Mouse (Mus musculus): ENCODE data around the gene Mrps11. TPM values are rescaled to one million over a fixed set of nuclear protein-coding genes. Genes with fewer than 3 reads are reported as not detected.

The Mrps11 gene
- polyA plus RNA-seq, 1 experiment from 2014 or later: 92.4 TPM

DNA sequence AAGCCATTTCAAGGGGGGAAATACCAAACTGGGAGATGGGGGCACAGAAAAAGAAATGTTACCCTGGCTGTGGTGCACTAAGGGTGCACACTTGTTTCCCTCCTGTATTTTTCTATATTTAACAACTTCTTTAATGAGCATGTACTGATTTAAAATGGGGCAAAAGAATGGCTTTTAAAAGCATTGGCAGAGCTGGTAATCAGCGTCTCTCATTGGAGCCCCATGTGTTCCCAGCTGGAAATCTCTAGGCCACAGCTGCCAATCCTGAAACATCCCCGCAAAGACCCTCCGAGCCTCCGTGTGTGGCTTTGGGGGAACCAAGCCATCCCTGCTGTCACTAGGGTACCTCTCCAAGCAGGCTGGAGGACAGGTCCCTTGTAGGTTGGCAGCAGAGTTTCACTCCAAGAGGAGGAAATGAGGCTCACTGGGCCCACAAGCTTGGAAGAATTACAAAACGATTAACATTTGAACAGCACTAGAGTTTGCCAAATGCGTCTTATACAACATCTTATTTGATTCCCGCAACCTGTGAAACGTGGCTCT lies 28.4 kb upstream of the Mrps11 start:
- no peaks in the 10 kb centered on the region for H3K36me3 ChIP-seq (ENCODE audit: control insufficient read depth, insufficient read depth, low read length)
- DNase-seq (ENCODE audit: low spot score): no peak
- no peaks in the 10 kb centered on the region for H3K4me1 ChIP-seq (replicated peaks; ENCODE audit: control insufficient read depth, insufficient read depth, low read length)
- 64% methylated on average over 8 of the region's 8 CpGs for WGBS
- ATAC-seq (replicated peaks; ENCODE audit: low FRiP score): no peak
- no peak overlapping the region for H3K27ac ChIP-seq (ENCODE audit: low read depth, low read length)
- H3K4me3 ChIP-seq (ENCODE audit: low read depth, low read length): no peak overlapping the region
- no peak overlapping the region for H3K4me2 ChIP-seq
- H3K9ac ChIP-seq (ENCODE audit: low read depth, low read length): no peak overlapping the region
- no peaks in the 10 kb centered on the region for H3K27me3 ChIP-seq (replicated peaks; ENCODE audit: control insufficient read depth, insufficient read depth, low read length)
- no peaks in the 10 kb centered on the region for H3K9me3 ChIP-seq (ENCODE audit: control insufficient read depth, low read length)

DNA sequence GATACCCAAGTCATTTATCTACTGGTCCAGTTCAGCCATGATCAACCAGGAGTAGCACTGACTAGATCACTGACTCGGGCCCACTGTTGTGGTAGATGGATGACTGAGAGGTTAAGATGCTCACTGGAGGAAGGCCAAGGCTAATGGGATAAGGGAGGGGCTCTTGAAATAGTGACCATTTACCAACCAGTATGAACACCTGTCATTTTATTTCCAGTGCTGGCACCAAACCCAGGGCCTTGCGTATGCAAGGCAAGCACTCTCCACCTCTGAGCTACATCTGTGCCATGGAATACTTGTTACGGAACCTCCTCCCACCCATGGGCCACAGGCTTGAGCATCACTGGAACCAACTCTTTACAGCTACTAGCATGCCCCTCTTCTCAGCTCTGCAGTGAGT lies 19.1 kb upstream of the Mrps11 start:
- DNase-seq (ENCODE audit: low spot score): no peak
- no peak for ATAC-seq (replicated peaks; ENCODE audit: low FRiP score)
- 83% methylated on average over 3 of the region's 3 CpGs for whole genome bisulfite sequencing
- no peaks in the 10 kb centered on the region for H3K4me1 ChIP-seq (replicated peaks; ENCODE audit: control insufficient read depth, insufficient read depth, low read length)
- no peaks in the 10 kb centered on the region for H3K27me3 ChIP-seq (replicated peaks; ENCODE audit: control insufficient read depth, insufficient read depth, low read length)
- H3K4me3 ChIP-seq (ENCODE audit: low read depth, low read length): no peak overlapping the region
- H3K4me2 ChIP-seq: no peak overlapping the region
- no peaks in the 10 kb centered on the region for H3K9me3 ChIP-seq (ENCODE audit: control insufficient read depth, low read length)
- no peak overlapping the region for H3K9ac ChIP-seq (ENCODE audit: low read depth, low read length)
- no peak overlapping the region for H3K27ac ChIP-seq (ENCODE audit: low read depth, low read length)
- no peaks in the 10 kb centered on the region for H3K36me3 ChIP-seq (ENCODE audit: control insufficient read depth, insufficient read depth, low read length)

DNA sequence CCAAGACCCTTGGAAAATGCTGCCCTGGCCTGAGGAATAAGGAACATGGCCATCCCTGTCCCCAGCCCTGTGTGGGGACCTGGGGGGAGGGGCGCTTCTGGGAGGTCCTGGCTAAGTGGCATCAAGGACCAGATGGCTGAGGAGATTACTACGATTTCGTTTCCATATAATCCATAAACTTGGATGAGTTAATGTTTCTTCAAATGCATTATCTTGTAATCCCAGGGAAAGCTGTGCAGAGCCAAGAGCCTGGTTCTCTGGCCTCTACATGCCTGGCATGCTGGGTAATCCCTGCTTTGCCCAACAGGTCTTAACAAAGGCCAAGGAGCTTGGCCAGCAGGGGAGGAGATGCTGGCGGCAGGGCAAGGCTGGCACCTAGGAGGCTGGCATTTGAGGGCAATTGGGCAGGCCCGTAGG lies 17.7 kb upstream of the Mrps11 start:
- no peaks in the 10 kb centered on the region for H3K27me3 ChIP-seq (replicated peaks; ENCODE audit: control insufficient read depth, insufficient read depth, low read length)
- DNase-seq (ENCODE audit: low spot score): no peak
- no peaks in the 10 kb centered on the region for H3K36me3 ChIP-seq (ENCODE audit: control insufficient read depth, insufficient read depth, low read length)
- WGBS: 68% methylated on average over 5 of the region's 5 CpGs
- no peaks in the 10 kb centered on the region for H3K4me1 ChIP-seq (replicated peaks; ENCODE audit: control insufficient read depth, insufficient read depth, low read length)
- no peak overlapping the region for H3K27ac ChIP-seq (ENCODE audit: low read depth, low read length)
- H3K9me3 ChIP-seq (ENCODE audit: control insufficient read depth, low read length): no peaks in the 10 kb centered on the region
- no peak overlapping the region for H3K4me2 ChIP-seq
- H3K4me3 ChIP-seq (ENCODE audit: low read depth, low read length): no peak overlapping the region
- ATAC-seq (replicated peaks; ENCODE audit: low FRiP score): no peak
- H3K9ac ChIP-seq (ENCODE audit: low read depth, low read length): no peak overlapping the region

DNA sequence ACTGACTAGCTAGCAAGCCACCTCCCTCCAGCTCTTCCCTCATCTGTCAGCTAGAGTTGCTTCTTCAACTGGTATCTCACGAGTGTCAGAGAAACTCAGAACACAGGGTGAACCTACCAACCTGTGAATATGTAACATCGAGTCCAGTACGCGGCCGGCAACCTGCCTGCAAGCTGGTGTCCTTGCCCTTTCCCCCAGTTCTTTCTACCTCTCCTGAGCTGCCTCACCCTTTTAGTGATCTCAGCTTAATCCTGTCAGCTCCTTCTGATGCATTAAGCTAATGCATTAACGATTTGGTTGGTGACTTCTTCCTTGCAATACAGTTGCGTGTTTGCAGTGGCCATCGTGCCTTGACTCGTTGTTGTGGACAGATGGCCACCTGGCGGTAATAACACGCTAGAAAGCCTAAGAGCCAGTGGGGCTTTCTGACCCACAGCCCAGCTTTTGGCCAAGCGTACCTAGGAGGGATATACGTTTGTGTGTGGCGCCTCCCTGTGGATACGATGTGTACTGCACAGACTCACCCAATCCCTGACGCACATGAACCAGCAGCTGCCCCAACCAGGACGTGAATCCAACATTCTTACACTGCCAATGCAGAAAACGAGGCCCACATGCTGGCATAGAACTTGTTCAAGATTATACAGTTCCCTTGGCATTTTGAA lies 16.8 kb upstream of the Mrps11 start:
- no peak overlapping the region for H3K27ac ChIP-seq (ENCODE audit: low read depth, low read length)
- H3K9me3 ChIP-seq (ENCODE audit: control insufficient read depth, low read length): no peaks in the 10 kb centered on the region
- 24% methylated on average over 18 of the region's 18 CpGs for WGBS
- no peak overlapping the region for H3K9ac ChIP-seq (ENCODE audit: low read depth, low read length)
- H3K4me1 ChIP-seq (replicated peaks; ENCODE audit: control insufficient read depth, insufficient read depth, low read length): no peaks in the 10 kb centered on the region
- no peak overlapping the region for H3K4me2 ChIP-seq
- DNase-seq (ENCODE audit: low spot score) (peak; percentile 61), ATAC-seq (replicated peaks; ENCODE audit: low FRiP score) (peak; percentile 62)
- no peaks in the 10 kb centered on the region for H3K27me3 ChIP-seq (replicated peaks; ENCODE audit: control insufficient read depth, insufficient read depth, low read length)
- H3K36me3 ChIP-seq (ENCODE audit: control insufficient read depth, insufficient read depth, low read length): no peaks in the 10 kb centered on the region
- no peak overlapping the region for H3K4me3 ChIP-seq (ENCODE audit: low read depth, low read length)

DNA sequence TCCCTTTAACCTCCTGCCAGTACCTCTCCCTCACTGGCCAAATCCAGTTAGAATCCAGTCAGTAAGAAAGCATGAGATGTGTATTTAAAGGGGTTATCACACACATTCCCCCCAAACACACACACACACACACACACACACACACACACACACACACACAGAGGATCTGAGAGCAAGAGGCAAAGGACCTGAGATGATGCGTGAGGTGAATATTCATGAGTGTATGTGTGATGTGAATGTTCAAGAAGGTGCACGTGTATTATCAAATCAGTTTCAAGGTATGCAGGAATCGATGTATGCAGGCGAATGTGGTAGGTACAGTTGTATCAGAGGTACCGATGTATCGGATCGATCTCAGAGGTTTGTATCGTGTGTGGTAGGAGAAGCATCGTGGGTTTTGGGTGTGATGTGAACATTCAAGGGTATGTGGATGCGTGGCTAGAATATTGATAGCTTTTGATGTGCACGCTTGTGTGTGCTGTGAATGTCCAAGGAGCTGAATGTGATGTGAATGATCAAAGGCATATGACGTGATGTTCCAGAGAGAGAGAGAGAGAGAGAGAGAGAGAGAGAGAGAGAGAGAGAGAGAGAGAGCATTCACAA lies 14.9 kb upstream of the Mrps11 start:
- Histone ChIP-seq H3K36me3 (ENCODE audit: control insufficient read depth, insufficient read depth, low read length) (peaks cover 2% of the 10 kb centered on the region; the same call in 1 of the 2 replicates), H3K27ac (ENCODE audit: low read depth, low read length) (no peak overlapping the region), H3K9ac (ENCODE audit: low read depth, low read length) (no peak overlapping the region), H3K4me3 (ENCODE audit: low read depth, low read length) (no peak overlapping the region), H3K27me3 (replicated peaks; ENCODE audit: control insufficient read depth, insufficient read depth, low read length) (no peaks in the 10 kb centered on the region), H3K9me3 (ENCODE audit: control insufficient read depth, low read length) (no peaks in the 10 kb centered on the region), H3K4me2 (no peak overlapping the region), H3K4me1 (replicated peaks; ENCODE audit: control insufficient read depth, insufficient read depth, low read length) (no peaks in the 10 kb centered on the region)
- WGBS: 82% methylated on average over 12 of the region's 12 CpGs
- no peak for DNase-seq (ENCODE audit: low spot score)
- ATAC-seq (replicated peaks; ENCODE audit: low FRiP score): no peak

DNA sequence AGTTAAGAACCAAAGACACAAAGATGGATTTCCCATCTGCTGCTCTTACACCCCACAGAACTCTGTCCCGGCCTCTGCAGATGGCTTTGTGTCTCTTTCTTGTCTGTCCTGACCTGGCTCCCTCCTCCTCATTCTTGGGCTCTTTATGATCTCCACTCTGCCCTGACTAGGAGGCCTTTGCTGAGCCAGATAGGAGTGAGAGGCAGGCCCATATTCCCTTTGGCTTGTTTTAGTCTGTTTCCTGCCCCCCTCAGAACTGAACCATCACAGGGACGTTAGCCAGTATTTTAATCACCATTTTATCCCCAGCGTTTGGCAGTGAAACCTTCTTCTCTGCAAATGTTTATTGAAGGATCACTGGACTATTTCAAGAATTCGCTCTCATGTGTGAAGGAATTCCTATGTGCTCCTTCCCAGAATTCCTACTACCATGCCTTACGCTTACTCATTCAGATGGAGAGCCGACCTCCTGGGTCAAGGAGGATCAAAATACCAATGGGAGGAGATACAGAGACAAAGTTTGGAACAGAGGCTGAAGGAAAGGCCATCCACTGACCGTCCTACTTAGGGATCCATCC lies 13.8 kb upstream of the Mrps11 start:
- Histone ChIP-seq H3K27ac (ENCODE audit: low read depth, low read length) (no peak overlapping the region), H3K9ac (ENCODE audit: low read depth, low read length) (no peak overlapping the region), H3K27me3 (replicated peaks; ENCODE audit: control insufficient read depth, insufficient read depth, low read length) (no peaks in the 10 kb centered on the region), H3K4me1 (replicated peaks; ENCODE audit: control insufficient read depth, insufficient read depth, low read length) (no peaks in the 10 kb centered on the region), H3K36me3 (ENCODE audit: control insufficient read depth, insufficient read depth, low read length) (peaks cover 3% of the 10 kb centered on the region; the same call in 1 of the 2 replicates), H3K9me3 (ENCODE audit: control insufficient read depth, low read length) (no peaks in the 10 kb centered on the region), H3K4me3 (ENCODE audit: low read depth, low read length) (no peak overlapping the region), H3K4me2 (no peak overlapping the region)
- no peak for ATAC-seq (replicated peaks; ENCODE audit: low FRiP score)
- 60% methylated on average over 7 of the region's 7 CpGs for WGBS
- no peak for DNase-seq (ENCODE audit: low spot score)

DNA sequence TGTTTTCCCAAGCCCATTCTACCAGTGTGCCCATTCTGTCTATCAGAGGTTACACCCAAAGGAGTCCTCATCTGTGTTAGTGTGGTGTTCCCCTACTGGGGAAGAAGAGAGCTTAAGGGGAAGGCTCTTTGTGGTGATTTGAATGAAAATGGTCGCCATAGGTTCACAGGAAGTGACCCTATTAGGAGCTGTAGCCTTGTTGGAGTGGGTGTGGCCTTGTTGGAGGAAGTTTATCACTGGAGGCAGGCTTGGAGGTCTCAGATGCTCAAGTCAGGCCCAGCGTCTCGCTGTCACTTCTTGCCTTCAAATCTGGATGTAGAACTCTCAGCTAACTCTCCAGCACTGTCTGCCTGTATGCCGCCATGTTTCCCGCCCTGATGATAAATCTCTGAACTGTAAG lies 12.0 kb upstream of the Mrps11 start:
- no peak overlapping the region for H3K27ac ChIP-seq (ENCODE audit: low read depth, low read length)
- no peak overlapping the region for H3K4me2 ChIP-seq
- H3K9me3 ChIP-seq (ENCODE audit: control insufficient read depth, low read length): no peaks in the 10 kb centered on the region
- peaks cover 17% of the 10 kb centered on the region for H3K36me3 ChIP-seq (ENCODE audit: control insufficient read depth, insufficient read depth, low read length)
- no peaks in the 10 kb centered on the region for H3K4me1 ChIP-seq (replicated peaks; ENCODE audit: control insufficient read depth, insufficient read depth, low read length)
- H3K27me3 ChIP-seq (replicated peaks; ENCODE audit: control insufficient read depth, insufficient read depth, low read length): no peaks in the 10 kb centered on the region
- 81% methylated on average over 5 of the region's 5 CpGs for WGBS
- ATAC-seq (replicated peaks; ENCODE audit: low FRiP score) (no peak), DNase-seq (ENCODE audit: low spot score) (no peak)
- no peak overlapping the region for H3K9ac ChIP-seq (ENCODE audit: low read depth, low read length)
- H3K4me3 ChIP-seq (ENCODE audit: low read depth, low read length): no peak overlapping the region

DNA sequence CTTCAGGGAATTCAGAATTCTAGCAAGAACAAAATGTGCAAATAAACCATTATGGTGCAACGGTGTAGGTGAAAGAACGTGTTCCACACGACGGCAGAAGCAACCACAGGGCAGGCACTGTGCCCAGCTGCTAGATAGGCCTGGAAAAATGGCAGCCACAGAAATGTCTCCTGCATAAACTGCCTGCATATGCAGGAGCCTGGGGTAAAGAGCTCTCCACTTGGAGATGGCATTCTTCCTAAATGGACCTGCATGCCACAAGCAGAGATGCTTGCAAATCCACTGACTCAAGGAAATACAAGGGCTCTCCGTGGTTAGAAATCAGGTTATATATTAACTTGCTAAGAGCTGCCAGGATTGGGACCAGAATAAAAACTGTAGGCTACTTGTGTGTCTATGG lies 4.2 kb upstream of the Mrps11 start:
- H3K4me1 ChIP-seq (replicated peaks; ENCODE audit: control insufficient read depth, insufficient read depth, low read length): peaks cover 11% of the 10 kb centered on the region
- no peak overlapping the region for H3K4me2 ChIP-seq
- H3K27ac ChIP-seq (ENCODE audit: low read depth, low read length): no peak overlapping the region
- H3K36me3 ChIP-seq (ENCODE audit: control insufficient read depth, insufficient read depth, low read length): peaks cover 20% of the 10 kb centered on the region
- H3K9ac ChIP-seq (ENCODE audit: low read depth, low read length): no peak overlapping the region
- ATAC-seq (replicated peaks; ENCODE audit: low FRiP score) (no peak), DNase-seq (ENCODE audit: low spot score) (no peak)
- no peak overlapping the region for H3K4me3 ChIP-seq (ENCODE audit: low read depth, low read length)
- 92% methylated on average over 5 of the region's 5 CpGs for WGBS
- H3K9me3 ChIP-seq (ENCODE audit: control insufficient read depth, low read length): no peaks in the 10 kb centered on the region
- H3K27me3 ChIP-seq (replicated peaks; ENCODE audit: control insufficient read depth, insufficient read depth, low read length): no peaks in the 10 kb centered on the region
